Mouse (Mus musculus): ENCODE measurements around the gene Piwil1.
"Not testable (repeated sequence)": the region's sequence is repeated elsewhere in the genome, so short reads cannot be mapped to it uniquely, and the experiment has no call there.

- not testable (repeated sequence) for TF ChIP-seq CTCF (IDR thresholded peaks at IDR 0.05; ENCODE audit: low read depth, low read length); POLR2A (IDR thresholded peaks at IDR 0.05; ENCODE audit: insufficient read depth, low read length)
Observed at GRCm38 (mm10) chr5:128720461-128720860, 18.1 kb downstream of the Piwil1 start.

All from ES-Bruce4 (cell line).